Mouse (Mus musculus): ENCODE results near the gene Kansl3. TPM values are rescaled to one million over a fixed set of nuclear protein-coding genes. Genes with fewer than 3 reads are reported as not detected.

Kansl3 gene
- polyA plus RNA-seq, 1 experiment from 2014 or later, result 16.2 TPM

- no peaks in the 10 kb centered on the region for H3K27me3 ChIP-seq (ENCODE audit: control insufficient read depth, insufficient read depth, low read length)
These were observed 16.6 kb downstream of the Kansl3 start for GRCm38 (mm10) chr1:36352351-36352750.

DNA sequence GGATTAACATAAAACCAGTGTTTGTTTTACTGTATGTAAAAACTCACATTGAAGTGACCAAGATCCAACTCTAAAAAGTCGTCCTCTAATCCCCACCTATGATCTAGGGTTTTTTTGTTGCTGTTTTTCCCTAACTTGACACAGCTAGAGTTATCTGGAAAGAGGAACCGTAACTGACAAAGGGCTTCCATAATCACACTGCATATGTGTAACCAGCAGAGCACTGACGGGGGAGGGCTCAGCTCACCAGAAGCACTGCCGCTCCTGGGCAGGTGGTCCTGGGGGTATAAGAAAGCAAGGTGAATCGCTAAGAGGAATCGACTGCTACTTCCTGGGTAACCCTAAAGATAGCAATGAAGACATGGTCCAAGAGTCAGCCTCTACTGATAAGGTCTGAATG, 26.4 kb downstream of the Kansl3 start:
- TF ChIP-seq EP300 (optimal IDR thresholded peaks at IDR 0.05) (no peak), CTCF (IDR thresholded peaks at IDR 0.05; ENCODE audit: low read depth) (no peak)
- no peaks in the 10 kb centered on the region for H3K4me1 ChIP-seq (replicated peaks; ENCODE audit: control insufficient read depth, insufficient read depth)
- H3K9ac ChIP-seq (ENCODE audit: low read length), result no peak overlapping the region
- DNase-seq (ENCODE audit: low spot score) (no peak), ATAC-seq (ENCODE audit: low FRiP score, low TSS enrichment) (no peak)
- whole genome bisulfite sequencing, result 89% methylated on average over 6 of the region's 6 CpGs
- H3K4me3 ChIP-seq (ENCODE audit: low read depth, low read length), result no peak overlapping the region
- H3K27me3 ChIP-seq (ENCODE audit: control insufficient read depth, insufficient read depth, low read length), result no peaks in the 10 kb centered on the region
- no peak overlapping the region for H3K27ac ChIP-seq (replicated peaks)
- H3K9me3 ChIP-seq (ENCODE audit: control insufficient read depth, low read length), result no peaks in the 10 kb centered on the region
- peaks cover 61% of the 10 kb centered on the region for H3K36me3 ChIP-seq (ENCODE audit: control insufficient read depth, insufficient read depth, low read length)
- H3K4me2 ChIP-seq (replicated peaks; ENCODE audit: low read depth), result no peak overlapping the region

More at GRCm38 (mm10) chr1:36352351-36352750, 16.6 kb downstream of the Kansl3 start:
- Histone ChIP-seq H3K36me3 (ENCODE audit: control insufficient read depth, insufficient read depth, low read length) (peaks cover 62% of the 10 kb centered on the region), H3K9me3 (ENCODE audit: control insufficient read depth, low read length) (no peaks in the 10 kb centered on the region), H3K9ac (ENCODE audit: low read length) (no peak overlapping the region), H3K4me1 (replicated peaks; ENCODE audit: control insufficient read depth, insufficient read depth) (no peaks in the 10 kb centered on the region), H3K4me3 (ENCODE audit: low read depth, low read length) (no peak overlapping the region), H3K4me2 (replicated peaks; ENCODE audit: low read depth) (no peak overlapping the region), H3K27ac (replicated peaks) (no peak overlapping the region)
- no peak for ATAC-seq (ENCODE audit: low FRiP score, low TSS enrichment)
- TF ChIP-seq CTCF (IDR thresholded peaks at IDR 0.05; ENCODE audit: low read depth), result no peak
- no peak for TF ChIP-seq EP300 (optimal IDR thresholded peaks at IDR 0.05)
- no peak for DNase-seq (ENCODE audit: low spot score)
- 87% methylated on average over 4 of the region's 4 CpGs for WGBS

DNA sequence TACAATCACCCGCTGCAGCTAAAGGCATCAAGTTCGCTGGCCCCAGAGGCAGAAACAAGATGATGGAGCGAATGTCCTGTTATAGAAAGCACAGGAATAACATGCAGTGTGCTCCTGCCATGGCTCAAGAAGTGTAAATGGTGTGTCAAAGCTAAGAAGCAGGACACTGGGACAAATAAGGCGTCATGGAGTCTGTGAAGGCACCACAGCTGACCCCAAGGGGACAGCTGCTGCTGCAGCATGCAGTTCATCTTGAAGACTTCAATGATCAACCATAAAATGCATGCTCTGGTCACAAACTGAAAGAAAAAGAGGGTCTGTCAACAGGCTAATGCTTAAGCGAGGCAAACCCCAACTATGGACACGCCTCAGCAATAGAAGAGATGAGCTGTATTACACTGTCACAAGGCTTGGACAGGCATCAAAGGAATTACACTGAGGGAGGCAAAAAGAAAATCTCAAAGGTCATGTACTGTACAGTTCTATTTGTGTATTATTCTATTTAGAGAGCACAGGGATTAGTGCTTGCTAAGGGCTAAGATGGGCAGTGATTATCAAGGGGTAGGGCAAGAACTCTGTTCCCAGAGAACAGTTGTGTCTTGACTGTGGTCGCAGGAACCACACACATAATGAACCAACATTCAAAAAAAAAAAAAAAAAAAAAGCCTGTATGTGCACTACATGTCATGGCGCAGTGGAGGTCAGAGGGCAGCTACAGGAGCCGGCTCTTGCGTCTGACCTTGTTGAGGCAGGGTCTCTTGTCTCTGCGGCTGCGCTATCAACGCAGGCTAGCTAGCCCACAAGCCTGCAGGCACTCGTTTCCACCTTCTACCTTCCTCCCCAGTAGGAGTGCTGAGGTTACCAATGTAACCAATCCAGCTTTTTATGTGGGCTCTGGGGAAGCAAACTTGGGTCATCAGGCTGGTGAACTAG, 35.8 kb downstream of the Kansl3 start:
- no peak overlapping the region for H3K9ac ChIP-seq (ENCODE audit: low read length)
- no peaks in the 10 kb centered on the region for H3K9me3 ChIP-seq (ENCODE audit: control insufficient read depth, low read length)
- ATAC-seq (ENCODE audit: low FRiP score, low TSS enrichment), result no peak
- H3K4me1 ChIP-seq (replicated peaks; ENCODE audit: control insufficient read depth, insufficient read depth), result no peaks in the 10 kb centered on the region
- H3K4me3 ChIP-seq (ENCODE audit: low read depth, low read length), result no peak overlapping the region
- no peak overlapping the region for H3K27ac ChIP-seq (replicated peaks)
- peaks cover 24% of the 10 kb centered on the region for H3K36me3 ChIP-seq (ENCODE audit: control insufficient read depth, insufficient read depth, low read length)
- no peak overlapping the region for H3K4me2 ChIP-seq (replicated peaks; ENCODE audit: low read depth)
- DNase-seq (ENCODE audit: low spot score), result no peak
- 75% methylated on average over 14 of the region's 14 CpGs for WGBS
- no peaks in the 10 kb centered on the region for H3K27me3 ChIP-seq (ENCODE audit: control insufficient read depth, insufficient read depth, low read length)
- no peak for TF ChIP-seq EP300 (optimal IDR thresholded peaks at IDR 0.05)
- TF ChIP-seq CTCF (IDR thresholded peaks at IDR 0.05; ENCODE audit: low read depth), result no peak

GRCm38 (mm10) chr1:36331743-36332142, 37.2 kb downstream of the Kansl3 start:
- H3K27me3 ChIP-seq (ENCODE audit: control insufficient read depth, insufficient read depth, low read length), result no peaks in the 10 kb centered on the region
- ATAC-seq (ENCODE audit: low FRiP score, low TSS enrichment) (no peak), DNase-seq (ENCODE audit: low spot score) (no peak)
- no peak overlapping the region for H3K4me3 ChIP-seq (ENCODE audit: low read depth, low read length)
- no peak overlapping the region for H3K4me2 ChIP-seq (replicated peaks; ENCODE audit: low read depth)
- H3K4me1 ChIP-seq (replicated peaks; ENCODE audit: control insufficient read depth, insufficient read depth), result no peaks in the 10 kb centered on the region
- WGBS, result 75% methylated on average over 6 of the region's 6 CpGs
- H3K36me3 ChIP-seq (ENCODE audit: control insufficient read depth, insufficient read depth, low read length), result peaks cover 15% of the 10 kb centered on the region; the same call in 1 of the 2 replicates
- H3K9ac ChIP-seq (ENCODE audit: low read length), result no peak overlapping the region
- TF ChIP-seq CTCF (IDR thresholded peaks at IDR 0.05; ENCODE audit: low read depth) (no peak), EP300 (optimal IDR thresholded peaks at IDR 0.05) (no peak)
- no peaks in the 10 kb centered on the region for H3K9me3 ChIP-seq (ENCODE audit: control insufficient read depth, low read length)
- no peak overlapping the region for H3K27ac ChIP-seq (replicated peaks)

GRCm38 (mm10) chr1:36326815-36327214, 42.2 kb downstream of the Kansl3 start:
- Histone ChIP-seq H3K27ac (replicated peaks) (no peak overlapping the region), H3K9ac (ENCODE audit: low read length) (no peak overlapping the region), H3K36me3 (ENCODE audit: control insufficient read depth, insufficient read depth, low read length) (peaks cover 7% of the 10 kb centered on the region; the same call in 1 of the 2 replicates), H3K4me2 (replicated peaks; ENCODE audit: low read depth) (no peak overlapping the region), H3K4me3 (ENCODE audit: low read depth, low read length) (no peak overlapping the region), H3K27me3 (ENCODE audit: control insufficient read depth, insufficient read depth, low read length) (no peaks in the 10 kb centered on the region), H3K9me3 (ENCODE audit: control insufficient read depth, low read length) (no peaks in the 10 kb centered on the region), H3K4me1 (replicated peaks; ENCODE audit: control insufficient read depth, insufficient read depth) (no peaks in the 10 kb centered on the region)
- 97% methylated on average over 2 of the region's 2 CpGs for WGBS
- no peak for TF ChIP-seq EP300 (optimal IDR thresholded peaks at IDR 0.05)
- TF ChIP-seq CTCF (IDR thresholded peaks at IDR 0.05; ENCODE audit: low read depth), result no peak
- ATAC-seq (ENCODE audit: low FRiP score, low TSS enrichment), result no peak
- DNase-seq (ENCODE audit: low spot score), result no peak

GRCm38 (mm10) chr1:36325900-36326321, 43.1 kb downstream of the Kansl3 start:
- H3K27me3 ChIP-seq (ENCODE audit: control insufficient read depth, insufficient read depth, low read length), result no peaks in the 10 kb centered on the region
- H3K4me2 ChIP-seq (replicated peaks; ENCODE audit: low read depth), result no peak overlapping the region
- H3K9ac ChIP-seq (ENCODE audit: low read length), result no peak overlapping the region
- ATAC-seq (ENCODE audit: low FRiP score, low TSS enrichment) (no peak), DNase-seq (ENCODE audit: low spot score) (no peak)
- no peak for TF ChIP-seq CTCF (IDR thresholded peaks at IDR 0.05; ENCODE audit: low read depth)
- no peak for TF ChIP-seq EP300 (optimal IDR thresholded peaks at IDR 0.05)
- H3K4me3 ChIP-seq (ENCODE audit: low read depth, low read length), result no peak overlapping the region
- no peak overlapping the region for H3K27ac ChIP-seq (replicated peaks)
- H3K4me1 ChIP-seq (replicated peaks; ENCODE audit: control insufficient read depth, insufficient read depth), result no peaks in the 10 kb centered on the region
- WGBS, result 81% methylated on average over 2 of the region's 2 CpGs
- peaks cover 6% of the 10 kb centered on the region; the same call in 1 of the 2 replicates for H3K36me3 ChIP-seq (ENCODE audit: control insufficient read depth, insufficient read depth, low read length)
- H3K9me3 ChIP-seq (ENCODE audit: control insufficient read depth, low read length), result no peaks in the 10 kb centered on the region

All from stomach, postnatal 0 days (tissue).